Mouse (Mus musculus): ENCODE measurements around the gene A830018L16Rik. TPM values are rescaled to one million over a fixed set of nuclear protein-coding genes. Genes with fewer than 3 reads are reported as not detected.
A peak's percentile ranks its signal among the peaks of the same experiment; 100 is the strongest.

A830018L16Rik gene
- 0.07 and 0.13 TPM in 2 replicates for polyA plus RNA-seq (2015; fragmentation: Nextera tagmentation; extraction: Ambion mirVana)

- 1% methylated on average over 50 of the region's 50 CpGs for WGBS (ENCODE audit: insufficient replicate concordance)
- Histone ChIP-seq H3K4me1 (replicated peaks) (no peaks in the 10 kb centered on the region), H3K27me3 (peaks cover 19% of the 10 kb centered on the region), H3K36me3 (no peaks in the 10 kb centered on the region), H3K9ac (no peak within 1 kb of the TSS), H3K4me2 (peak within 1 kb of the TSS; percentile 43), H3K27ac (no peak within 1 kb of the TSS), H3K4me3 (replicated peaks) (peak within 1 kb of the TSS; percentile 23), H3K9me3 (replicated peaks) (no peaks in the 10 kb centered on the region)
- ATAC-seq (ENCODE audit: low read depth) (no peak), DNase-seq (peak; percentile 3)
Observed at GRCm38 (mm10) chr1:11413894-11414556, at the start of gene A830018L16Rik. Gene A830018L16Rik, plus strand, starts transcription at chr1:11414105.

DNA sequence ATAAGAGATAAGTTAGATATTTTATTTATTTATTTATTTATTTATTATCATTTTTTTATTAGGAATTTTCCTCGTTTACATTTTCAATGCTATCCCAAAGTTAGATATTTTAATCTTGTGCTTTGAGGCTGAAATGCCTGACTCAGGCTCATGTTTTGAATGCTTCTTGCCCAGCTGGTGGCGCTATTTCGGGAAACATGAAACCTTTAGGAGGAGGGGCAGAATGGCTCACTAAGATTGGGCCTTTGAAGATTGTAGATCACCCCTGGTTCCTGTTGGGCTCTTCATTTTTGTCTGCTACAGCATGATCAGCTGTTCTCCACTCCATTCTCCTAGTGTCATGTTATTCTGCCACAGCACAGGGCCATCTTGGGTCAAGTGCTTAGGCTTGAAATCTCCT is 28.1 kb upstream of the A830018L16Rik start:
- Histone ChIP-seq H3K4me3 (replicated peaks) (no peak overlapping the region), H3K4me2 (no peak overlapping the region), H3K9me3 (replicated peaks) (no peaks in the 10 kb centered on the region), H3K9ac (no peak overlapping the region), H3K27ac (no peak overlapping the region), H3K36me3 (no peaks in the 10 kb centered on the region), H3K27me3 (no peaks in the 10 kb centered on the region), H3K4me1 (replicated peaks) (no peaks in the 10 kb centered on the region)
- DNase-seq, result no peak
- no peak for ATAC-seq (ENCODE audit: low read depth)
- WGBS (ENCODE audit: insufficient replicate concordance), result 26% methylated on average over 3 of the region's 3 CpGs

GRCm38 (mm10) chr1:11395408-11395807 is 18.5 kb upstream of the A830018L16Rik start:
- WGBS (ENCODE audit: insufficient replicate concordance), result 37% methylated on average over 4 of the region's 4 CpGs
- no peak overlapping the region for H3K4me2 ChIP-seq
- H3K9ac ChIP-seq, result no peak overlapping the region
- H3K9me3 ChIP-seq (replicated peaks), result no peaks in the 10 kb centered on the region
- no peak overlapping the region for H3K27ac ChIP-seq
- DNase-seq, result no peak
- no peaks in the 10 kb centered on the region for H3K4me1 ChIP-seq (replicated peaks)
- H3K27me3 ChIP-seq, result no peaks in the 10 kb centered on the region
- H3K4me3 ChIP-seq (replicated peaks), result no peak overlapping the region
- H3K36me3 ChIP-seq, result no peaks in the 10 kb centered on the region
- ATAC-seq (ENCODE audit: low read depth), result no peak

DNA sequence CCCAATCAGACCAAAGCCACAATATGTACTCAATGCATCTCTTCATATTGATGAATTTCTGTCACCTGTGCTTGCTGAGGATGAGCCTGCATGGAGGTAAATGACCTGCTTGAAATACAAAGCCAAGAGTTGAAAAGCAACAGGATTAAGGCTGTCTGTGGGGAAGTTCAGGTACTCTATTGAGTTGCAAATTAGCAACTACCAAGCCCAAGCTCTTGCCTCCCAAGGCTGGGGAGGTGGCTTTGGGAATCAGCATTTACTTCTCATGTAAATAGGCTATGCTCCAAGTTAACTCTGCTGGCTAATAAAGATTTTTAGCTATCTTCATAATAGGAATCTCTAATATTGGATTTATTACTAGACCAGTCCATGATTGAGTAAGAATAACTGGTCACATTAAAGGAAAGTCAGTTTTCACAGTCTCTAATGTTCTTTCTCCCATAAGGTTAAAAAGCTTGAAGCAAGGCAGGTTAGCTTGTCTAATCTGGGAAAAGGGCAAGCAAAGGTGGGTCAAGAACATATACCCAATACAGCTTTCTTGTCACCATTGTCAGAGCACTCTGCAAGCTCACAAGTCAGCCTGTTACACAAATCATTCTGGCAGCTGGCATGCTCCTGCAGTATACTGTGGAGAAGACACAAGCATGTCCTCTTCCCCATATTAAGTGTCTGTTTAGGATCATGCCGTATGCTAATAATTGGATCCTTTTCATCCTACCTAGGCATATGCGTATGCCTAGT is 17.7 kb upstream of the A830018L16Rik start:
- WGBS (ENCODE audit: insufficient replicate concordance), result 75% methylated on average over 2 of the region's 2 CpGs
- ATAC-seq (ENCODE audit: low read depth) (no peak), DNase-seq (no peak)
- no peaks in the 10 kb centered on the region for H3K9me3 ChIP-seq (replicated peaks)
- no peaks in the 10 kb centered on the region for H3K4me1 ChIP-seq (replicated peaks)
- H3K27me3 ChIP-seq, result no peaks in the 10 kb centered on the region
- no peak overlapping the region for H3K27ac ChIP-seq
- no peak overlapping the region for H3K9ac ChIP-seq
- no peak overlapping the region for H3K4me3 ChIP-seq (replicated peaks)
- no peaks in the 10 kb centered on the region for H3K36me3 ChIP-seq
- H3K4me2 ChIP-seq, result no peak overlapping the region

- 33% methylated on average over 2 of the region's 2 CpGs for WGBS (ENCODE audit: insufficient replicate concordance)
- H3K27ac ChIP-seq, result no peak overlapping the region
- no peak for ATAC-seq (ENCODE audit: low read depth)
Observed at GRCm38 (mm10) chr1:11401159-11401558, 12.7 kb upstream of the A830018L16Rik start.

DNA sequence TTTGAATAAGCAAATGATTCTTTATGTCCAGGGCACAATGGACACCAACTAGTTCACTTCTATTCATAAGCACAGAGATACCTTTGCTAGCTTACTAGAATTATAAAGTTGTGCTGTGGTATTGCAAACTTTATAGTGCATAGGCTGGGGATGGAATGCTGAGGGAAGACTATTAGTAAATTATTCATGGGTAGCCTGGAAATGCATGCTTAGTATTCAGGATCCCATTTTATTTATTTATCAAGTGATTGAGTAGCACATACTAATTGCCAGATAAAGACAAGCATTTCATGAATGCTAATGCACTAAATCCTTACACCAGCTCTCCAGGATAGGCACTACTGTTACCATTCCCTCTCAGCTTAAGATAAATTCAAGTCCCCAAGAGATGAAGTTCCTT is 8.4 kb upstream of the A830018L16Rik start:
- no peak overlapping the region for H3K9ac ChIP-seq
- no peaks in the 10 kb centered on the region for H3K9me3 ChIP-seq (replicated peaks)
- H3K36me3 ChIP-seq, result no peaks in the 10 kb centered on the region
- no peaks in the 10 kb centered on the region for H3K4me1 ChIP-seq (replicated peaks)
- no peaks in the 10 kb centered on the region for H3K27me3 ChIP-seq
- no peak overlapping the region for H3K27ac ChIP-seq
- H3K4me2 ChIP-seq, result no peak overlapping the region
- no peak overlapping the region for H3K4me3 ChIP-seq (replicated peaks)
- ATAC-seq (ENCODE audit: low read depth) (no peak), DNase-seq (no peak)

More at GRCm38 (mm10) chr1:11401159-11401558, 12.7 kb upstream of the A830018L16Rik start:
- H3K9ac ChIP-seq, result no peak overlapping the region
- H3K36me3 ChIP-seq, result no peaks in the 10 kb centered on the region
- no peak overlapping the region for H3K4me2 ChIP-seq
- H3K4me3 ChIP-seq (replicated peaks), result no peak overlapping the region
- no peaks in the 10 kb centered on the region for H3K4me1 ChIP-seq (replicated peaks)
- H3K27me3 ChIP-seq, result no peaks in the 10 kb centered on the region
- H3K9me3 ChIP-seq (replicated peaks), result no peaks in the 10 kb centered on the region
- no peak for DNase-seq

DNA sequence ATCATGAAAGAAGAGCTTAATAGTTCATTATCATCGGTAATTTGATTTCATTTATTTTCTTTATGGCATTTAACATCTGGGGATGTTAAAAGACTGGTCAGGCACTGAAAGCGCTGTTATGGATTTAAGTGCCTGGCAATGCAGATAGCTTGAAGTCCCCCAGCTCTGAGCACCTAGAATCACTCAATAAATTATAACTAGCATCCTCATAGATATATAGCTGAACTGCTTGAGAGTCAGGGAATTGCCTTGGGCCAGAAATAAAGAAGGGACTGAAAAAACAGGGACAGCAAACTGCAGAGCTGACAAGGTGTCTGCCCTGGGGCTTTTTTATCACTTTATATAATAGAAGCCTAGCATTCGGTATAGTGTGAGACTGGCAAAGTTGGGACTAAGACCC is 7.9 kb upstream of the A830018L16Rik start:
- Histone ChIP-seq H3K27ac (no peak overlapping the region), H3K4me2 (no peak overlapping the region), H3K4me1 (replicated peaks) (no peaks in the 10 kb centered on the region), H3K27me3 (no peaks in the 10 kb centered on the region), H3K9ac (no peak overlapping the region), H3K36me3 (no peaks in the 10 kb centered on the region), H3K9me3 (replicated peaks) (no peaks in the 10 kb centered on the region), H3K4me3 (replicated peaks) (no peak overlapping the region)
- 64% methylated on average over 3 of the region's 3 CpGs for WGBS (ENCODE audit: insufficient replicate concordance)
- ATAC-seq (ENCODE audit: low read depth) (no peak), DNase-seq (no peak)

DNA sequence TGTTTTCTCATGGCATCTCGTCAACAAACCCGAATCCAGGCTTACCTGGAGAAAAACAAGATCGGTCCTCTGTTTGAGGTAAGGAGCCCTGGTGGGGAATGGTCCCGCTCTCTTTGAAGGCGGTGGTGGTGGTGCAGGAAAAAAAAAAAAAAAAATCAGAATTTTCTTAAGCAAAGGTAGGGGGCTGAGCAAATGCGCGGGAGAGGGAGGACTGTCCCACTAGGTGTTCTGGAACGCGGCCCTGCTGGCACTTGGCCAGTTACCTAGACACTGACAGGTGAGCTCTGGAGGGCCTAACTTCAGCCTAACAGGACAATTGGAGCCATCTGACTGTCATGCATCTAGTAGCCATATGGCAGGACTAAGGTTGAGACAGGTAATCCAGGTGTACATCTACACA is 655 bp downstream of the A830018L16Rik start:
- peak overlapping the region; percentile 43 for H3K4me2 ChIP-seq
- no peak overlapping the region for H3K9ac ChIP-seq
- 5% methylated on average over 9 of the region's 9 CpGs for WGBS (ENCODE audit: insufficient replicate concordance)
- no peaks in the 10 kb centered on the region for H3K9me3 ChIP-seq (replicated peaks)
- no peak for ATAC-seq (ENCODE audit: low read depth)
- no peak for DNase-seq
- H3K27ac ChIP-seq, result no peak overlapping the region
- no peaks in the 10 kb centered on the region for H3K36me3 ChIP-seq
- H3K4me1 ChIP-seq (replicated peaks), result no peaks in the 10 kb centered on the region
- peaks cover 19% of the 10 kb centered on the region for H3K27me3 ChIP-seq
- peak overlapping the region; percentile 23 for H3K4me3 ChIP-seq (replicated peaks)

DNA sequence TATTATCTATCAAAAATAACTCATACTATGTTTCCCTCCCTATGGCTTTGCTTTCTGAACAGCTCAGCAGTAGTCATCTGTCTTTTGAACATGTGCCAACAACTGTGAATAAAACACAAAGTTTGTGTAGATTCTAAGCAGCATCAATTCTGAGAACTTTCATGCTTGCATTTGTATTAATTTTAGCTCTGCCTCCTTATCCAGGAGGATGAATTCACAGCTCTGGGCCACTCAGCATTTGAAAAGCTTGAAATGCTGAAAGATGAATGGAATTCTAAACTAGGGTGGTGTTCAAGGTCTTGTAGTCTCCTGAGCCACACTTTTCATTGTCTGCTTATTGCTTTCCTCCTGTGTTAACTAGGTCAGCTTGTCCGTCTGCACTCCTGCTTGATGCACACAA is 13.4 kb downstream of the A830018L16Rik start:
- WGBS (ENCODE audit: insufficient replicate concordance), result 57% methylated on average over 1 of the region's 1 CpGs
- Histone ChIP-seq H3K27me3 (no peaks in the 10 kb centered on the region), H3K4me2 (no peak overlapping the region), H3K27ac (no peak overlapping the region), H3K9ac (no peak overlapping the region), H3K4me3 (replicated peaks) (no peak overlapping the region), H3K9me3 (replicated peaks) (no peaks in the 10 kb centered on the region), H3K4me1 (replicated peaks) (no peaks in the 10 kb centered on the region), H3K36me3 (no peaks in the 10 kb centered on the region)
- no peak for DNase-seq
- no peak for ATAC-seq (ENCODE audit: low read depth)

GRCm38 (mm10) chr1:11458353-11458752 is 44.4 kb downstream of the A830018L16Rik start:
- H3K9ac ChIP-seq, result no peak overlapping the region
- ATAC-seq (ENCODE audit: low read depth) (no peak), DNase-seq (no peak)
- no peaks in the 10 kb centered on the region for H3K36me3 ChIP-seq
- H3K27me3 ChIP-seq, result no peaks in the 10 kb centered on the region
- H3K4me3 ChIP-seq (replicated peaks), result no peak overlapping the region
- H3K9me3 ChIP-seq (replicated peaks), result no peaks in the 10 kb centered on the region
- H3K4me1 ChIP-seq (replicated peaks), result no peaks in the 10 kb centered on the region
- no peak overlapping the region for H3K4me2 ChIP-seq
- WGBS (ENCODE audit: insufficient replicate concordance), result 40% methylated on average over 1 of the region's 1 CpGs
- no peak overlapping the region for H3K27ac ChIP-seq

GRCm38 (mm10) chr1:11466325-11466724 is 52.4 kb downstream of the A830018L16Rik start:
- H3K4me1 ChIP-seq (replicated peaks), result no peaks in the 10 kb centered on the region
- WGBS (ENCODE audit: insufficient replicate concordance), result 26% methylated on average over 1 of the region's 1 CpGs
- no peaks in the 10 kb centered on the region for H3K36me3 ChIP-seq
- DNase-seq (no peak), ATAC-seq (ENCODE audit: low read depth) (no peak)
- H3K4me3 ChIP-seq (replicated peaks), result no peak overlapping the region
- no peak overlapping the region for H3K27ac ChIP-seq
- no peaks in the 10 kb centered on the region for H3K27me3 ChIP-seq
- H3K9ac ChIP-seq, result no peak overlapping the region
- no peak overlapping the region for H3K4me2 ChIP-seq
- H3K9me3 ChIP-seq (replicated peaks), result no peaks in the 10 kb centered on the region
